Mouse (Mus musculus) CH12.LX (cell line): ENCODE results near the gene Kcnip3.

Experiments
- CTCF ChIP-seq, 2 experiments: IDR thresholded peaks in 1 of 2; conservative IDR thresholded peaks in 1 of 2; 2 replicates each; pipeline ENCODE4 v1.5.1; 2011 to 2012; ENCODE audit warnings: low read depth in 2 of 2, low read length in 2 of 2, improper control_type of control experiment in 1 of 2, inconsistent platforms in 1 of 2, mild to moderate bottlenecking in 1 of 2, moderate library complexity in 1 of 2
- ELF1 ChIP-seq: IDR thresholded peaks from 2 replicates; pipeline ENCODE4 v1.6.1; 2014; ENCODE audit warnings: low read depth, mild to moderate bottlenecking, inconsistent platforms, low read length, improper control_type of control experiment
- EP300 ChIP-seq: IDR thresholded peaks from 2 replicates; pipeline ENCODE4 v1.6.1; 2011; ENCODE audit warnings: low read length, improper control_type of control experiment
- IRF4 ChIP-seq: IDR thresholded peaks from 2 replicates; pipeline ENCODE4 v1.6.1; 2014; ENCODE audit warnings: low read depth, mild to moderate bottlenecking, inconsistent platforms, low read length, improper control_type of control experiment
- MAX ChIP-seq: IDR thresholded peaks from 2 replicates; pipeline ENCODE4 v1.6.1; 2011; ENCODE audit warnings: low read length, improper control_type of control experiment
- NRF1 ChIP-seq: IDR thresholded peaks from 2 replicates; pipeline ENCODE4 v1.6.1; 2014; ENCODE audit warnings: low read depth, mild to moderate bottlenecking, inconsistent platforms, low read length, improper control_type of control experiment, moderate library complexity
- POLR2A ChIP-seq: IDR thresholded peaks from 2 replicates; pipeline ENCODE4 v1.6.1; 2011; ENCODE audit warnings: low read depth, mild to moderate bottlenecking, improper control_type of control experiment, low read length
- RAD21 ChIP-seq: IDR thresholded peaks from 2 replicates; pipeline ENCODE4 v1.6.1; 2011; ENCODE audit warnings: low read depth, mild to moderate bottlenecking, low read length, improper control_type of control experiment, moderate library complexity
- TBP ChIP-seq: conservative IDR thresholded peaks from 2 replicates; pipeline ENCODE4 v1.6.1; 2011; ENCODE audit warnings: low read depth, low read length, improper control_type of control experiment
- UBTF ChIP-seq: IDR thresholded peaks from 2 replicates; pipeline ENCODE4 v1.6.1; 2012; ENCODE audit warnings: low read depth, mild to moderate bottlenecking, inconsistent platforms, low read length, improper control_type of control experiment, moderate library complexity
- USF2 ChIP-seq: conservative IDR thresholded peaks from 2 replicates; pipeline ENCODE4 v1.6.1; 2011; ENCODE audit warnings: low read depth, low read length, improper control_type of control experiment

DNA sequence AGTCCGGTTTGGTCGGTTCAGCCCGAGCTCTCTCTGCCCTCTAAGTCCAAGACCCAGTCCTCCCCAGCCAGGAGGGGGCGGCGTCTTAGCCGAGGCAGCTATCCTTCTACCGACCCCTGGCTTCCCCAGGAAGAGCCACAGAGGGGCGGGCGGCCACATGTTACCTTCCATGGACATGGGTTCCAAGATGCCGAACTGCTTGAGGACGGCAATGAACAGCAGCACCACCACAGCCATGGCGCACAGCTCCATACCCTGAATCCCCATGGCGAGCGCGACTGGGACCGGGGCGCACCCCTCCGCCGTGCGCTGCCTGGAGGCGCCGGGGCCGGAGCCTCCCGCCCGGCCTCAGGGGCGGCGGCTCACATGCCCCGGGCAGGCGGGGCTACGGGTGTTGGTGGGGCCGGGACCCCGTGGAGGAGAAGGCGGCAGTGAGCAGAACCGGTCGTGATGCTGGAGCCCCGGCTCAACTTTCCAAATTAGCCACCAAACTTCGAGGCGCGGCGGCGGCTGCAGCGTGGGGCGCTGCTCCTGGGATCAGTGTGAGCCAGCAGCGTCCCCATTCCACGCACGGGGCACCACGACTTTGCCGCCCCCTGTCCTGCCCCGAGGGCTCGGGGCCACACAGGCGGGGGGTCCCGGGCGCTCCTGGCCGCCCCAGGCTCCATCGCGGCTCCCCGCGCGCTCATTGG, 39.9 kb downstream of the Kcnip3 start:
- no peak for TF ChIP-seq POLR2A
- TF ChIP-seq EP300 = no peak
- TF ChIP-seq USF2 = no peak
- no peak for TF ChIP-seq UBTF
- no peak for TF ChIP-seq CTCF (conservative IDR thresholded peaks at IDR 0.05 in 1 of 2, IDR thresholded peaks at IDR 0.05 in 1 of 2; ENCODE audit: low read depth in 2 of 2, low read length in 2 of 2)
- no peak for TF ChIP-seq MAX
- no peak for TF ChIP-seq IRF4
- TF ChIP-seq NRF1 = no peak
- no peak for TF ChIP-seq ELF1
- TF ChIP-seq TBP = no peak
- no peak for TF ChIP-seq RAD21
